Mouse (Mus musculus) hematopoietic stem cell, adult 5-6 weeks (primary cell): ENCODE results near the gene Meaf6. TPM values are rescaled to one million over a fixed set of nuclear protein-coding genes. Genes with fewer than 3 reads are reported as not detected.

ENCODE experiments used
- ATAC-seq, 2 experiments: fragments of 125-278 bp in 1 of 2; replicated peaks in 1 of 2; 2 replicates each; pipeline ENCODE4 v1.8.0; 2016 to 2017; ENCODE audit warnings: inconsistent platforms in 2 of 2, mild to moderate bottlenecking in 2 of 2, moderate number of reproducible peaks in 2 of 2, low read depth in 1 of 2, moderate TSS enrichment in 1 of 2; ENCODE audit not compliant: low FRiP score in 2 of 2, poor library complexity in 2 of 2, severe bottlenecking in 2 of 2, insufficient read depth in 1 of 2, low TSS enrichment in 1 of 2
- total RNA-seq: library from RNA; stranded (forward); fragments of 172-1452, 232-1000 nt; gene quantifications from 2 replicates; pipeline ENCODE4 v1.2.3, GENCODE M21; 2017

Gene Meaf6
- total RNA-seq, 1 experiment from 2014 or later, result 68.0 TPM

DNA sequence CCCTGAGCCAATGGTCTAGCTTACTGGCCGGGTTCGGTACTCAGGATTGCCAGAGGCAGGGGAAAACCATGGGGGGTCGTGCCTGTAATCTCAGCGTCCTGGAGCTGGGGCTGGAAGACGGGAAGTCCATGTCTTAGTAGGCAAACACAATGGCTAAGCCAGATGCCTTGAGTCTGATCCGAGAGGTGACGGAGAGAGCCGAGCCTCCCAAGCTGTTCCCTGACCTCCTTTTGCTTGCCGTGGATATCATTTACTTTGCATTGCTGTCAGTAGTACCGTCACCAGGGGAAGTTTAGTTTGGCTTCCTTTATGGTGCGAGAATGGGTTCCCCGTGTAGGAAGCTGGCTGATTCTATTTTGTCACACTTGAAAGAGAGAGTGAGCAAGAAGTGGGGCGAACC is 16.4 kb downstream of the Meaf6 start:
- ATAC-seq, result no peak

DNA sequence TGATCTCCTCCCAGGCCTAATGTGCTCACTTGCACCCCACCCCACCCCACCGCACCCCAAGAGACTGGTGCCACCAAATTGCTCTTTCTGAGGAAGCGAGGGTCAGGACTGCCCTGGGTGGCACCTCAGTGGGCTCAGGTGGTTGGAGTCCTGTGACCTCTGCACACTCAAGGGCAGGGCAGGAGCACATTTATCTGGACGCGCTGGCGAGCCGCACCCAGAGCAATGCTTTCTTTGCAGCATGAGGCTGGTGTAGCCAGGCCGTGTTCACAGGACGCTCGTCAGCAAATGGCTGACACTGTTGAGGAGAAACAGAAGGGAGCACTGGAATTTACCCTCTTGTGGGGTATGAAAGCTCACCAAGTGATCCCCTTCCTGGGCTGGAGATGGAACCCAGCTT is 20.4 kb downstream of the Meaf6 start:
- ATAC-seq, result no peak

DNA sequence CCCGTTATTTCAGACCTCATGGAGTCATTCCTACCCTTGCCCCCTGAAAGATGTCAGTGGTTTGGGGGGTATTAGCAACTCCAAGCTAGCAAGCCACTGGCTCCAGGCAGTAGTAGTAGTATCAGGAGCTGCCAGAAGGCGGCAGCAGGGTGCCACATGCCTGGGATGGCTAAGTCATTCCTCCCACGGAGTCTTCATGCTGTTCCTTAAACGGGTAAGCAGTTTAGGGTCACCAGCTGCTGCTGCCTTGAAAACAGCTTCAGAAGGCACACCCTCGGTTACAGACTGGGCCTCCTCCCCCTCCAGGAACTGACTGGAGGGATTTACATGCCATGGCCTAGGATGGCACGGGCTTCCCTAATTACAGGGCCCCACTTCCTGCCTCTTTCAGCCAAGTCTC is 29.7 kb downstream of the Meaf6 start:
- peak; percentile 40 to 49 for ATAC-seq

GRCm38 (mm10) chr4:125115081-125115480 is 30.1 kb downstream of the Meaf6 start:
- ATAC-seq, result no peak

DNA sequence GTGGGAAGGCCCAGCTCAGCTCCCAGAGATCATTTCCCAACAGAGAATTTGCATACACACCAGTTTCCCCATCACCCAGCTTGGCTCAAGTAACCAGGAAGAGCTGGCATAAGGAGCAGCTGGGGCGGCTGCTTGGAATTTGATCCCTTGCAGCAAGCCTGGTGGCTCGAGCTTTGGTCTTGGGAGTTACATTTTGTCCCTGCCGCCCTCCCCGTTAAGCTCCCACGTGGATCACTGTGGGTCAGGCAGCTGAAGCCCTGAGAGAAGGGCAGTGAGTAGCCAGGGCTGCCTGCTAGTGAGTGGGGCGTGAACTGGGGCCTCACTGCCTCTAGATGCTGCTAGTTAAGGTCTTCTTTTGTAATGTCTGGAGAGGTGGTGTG is 30.8 kb downstream of the Meaf6 start:
- ATAC-seq, result no peak

GRCm38 (mm10) chr4:125116090-125116861 is 31.3 kb downstream of the Meaf6 start:
- ATAC-seq, result peak; percentile 34 to 38

- ATAC-seq, result no peak
Measured at GRCm38 (mm10) chr4:125116929-125117328, 32.0 kb downstream of the Meaf6 start.

DNA sequence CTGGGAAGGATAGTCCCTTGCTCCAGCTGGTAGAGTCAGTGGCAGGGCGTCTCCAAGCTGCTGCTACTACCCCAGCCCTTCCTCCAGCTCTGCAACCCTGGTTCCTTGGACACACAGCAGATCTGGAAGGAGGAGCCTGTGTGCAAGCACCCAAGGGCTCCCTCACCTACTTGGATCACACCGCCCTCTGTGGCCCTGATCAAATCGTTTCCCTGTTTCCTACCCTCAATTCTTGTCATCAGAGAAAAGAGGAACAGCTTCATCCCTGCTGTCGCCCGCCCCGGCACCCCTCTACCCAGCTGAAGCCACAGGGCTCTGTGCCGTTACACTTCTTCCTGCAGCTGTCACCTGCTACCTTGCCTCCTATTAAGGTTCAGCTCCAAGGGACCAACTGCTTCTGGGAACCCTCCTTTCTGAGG is 33.0 kb downstream of the Meaf6 start:
- peak; percentile 67 to 69 for ATAC-seq

DNA sequence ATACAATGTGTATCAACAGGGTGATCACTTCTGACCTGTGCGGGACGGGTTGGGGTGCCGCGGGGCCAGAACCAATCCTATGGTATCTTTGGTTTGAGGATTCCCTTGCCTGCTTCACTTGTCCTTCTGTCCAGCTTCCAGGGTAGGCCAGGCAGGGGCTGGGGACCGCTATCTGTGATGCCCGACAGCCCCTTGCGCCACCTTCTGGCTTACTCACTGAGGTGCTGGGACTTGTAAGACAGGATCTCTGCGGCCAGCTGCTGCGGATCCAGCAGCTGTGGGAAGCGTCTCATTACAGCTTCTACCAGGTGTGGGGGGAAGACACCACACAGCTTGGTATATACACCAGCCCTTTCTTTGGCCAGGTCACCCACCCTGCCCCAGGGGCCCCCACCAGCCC is 34.1 kb downstream of the Meaf6 start:
- ATAC-seq, result no peak

DNA sequence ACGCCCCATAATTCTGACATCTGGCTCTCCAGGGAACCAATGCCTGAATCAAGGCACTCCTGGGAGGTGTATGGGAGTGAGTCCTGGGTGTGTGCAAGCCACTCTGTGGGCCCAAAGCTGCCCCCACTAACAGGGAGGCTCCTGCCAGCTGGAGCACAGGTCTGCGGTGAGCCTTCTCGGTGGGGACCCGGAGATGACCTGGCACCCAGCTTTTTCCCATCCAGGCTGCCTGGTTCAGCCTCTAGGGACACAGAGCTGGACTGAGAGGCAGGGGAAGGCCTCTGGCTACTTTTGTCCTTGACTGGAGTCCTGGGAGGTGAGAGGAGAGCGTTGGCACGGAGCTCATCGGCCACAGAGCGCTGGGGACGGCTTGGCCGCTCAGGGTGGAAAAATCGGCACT is 34.8 kb downstream of the Meaf6 start:
- no peak for ATAC-seq

DNA sequence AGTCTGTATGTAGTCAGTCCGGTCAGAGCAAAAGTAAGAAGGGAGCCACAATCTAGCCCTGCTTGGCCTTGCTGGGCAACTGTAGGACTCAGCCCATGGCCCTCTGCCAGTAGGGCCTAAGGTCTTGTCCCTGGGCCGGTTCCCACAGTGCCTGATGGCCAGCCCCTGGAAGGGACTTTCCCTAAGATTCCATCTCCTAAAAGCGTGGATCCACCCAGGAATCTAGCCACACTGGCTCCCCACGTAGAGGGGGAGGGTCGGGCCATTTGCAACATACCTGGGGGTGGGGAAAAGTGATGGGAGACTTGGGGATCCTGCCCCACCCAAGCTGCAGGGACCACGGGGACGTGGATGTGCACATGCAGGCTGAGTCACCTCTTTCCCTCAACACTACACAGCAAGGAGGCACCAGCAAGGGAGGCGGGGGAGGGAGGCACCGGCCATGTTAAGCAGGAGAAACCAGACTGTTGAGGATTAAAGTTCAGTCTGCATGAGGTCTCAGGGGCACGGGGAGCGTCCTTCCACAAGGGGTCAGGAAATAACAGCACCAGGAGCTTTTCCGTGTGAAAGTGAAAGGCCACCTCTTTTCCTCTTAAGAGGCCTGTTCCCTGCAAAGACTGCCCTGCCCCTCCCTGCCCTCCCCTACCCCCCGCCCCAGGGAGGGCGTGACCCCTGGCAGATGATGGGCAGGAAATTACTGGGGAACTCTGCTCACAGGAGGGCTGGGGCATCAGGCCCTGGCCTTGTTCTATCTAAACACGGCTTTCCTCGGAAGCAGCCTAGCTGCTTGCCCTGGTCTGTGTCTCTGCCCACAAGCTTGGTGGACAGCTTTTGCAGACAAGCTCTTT is 37.7 kb downstream of the Meaf6 start:
- no peak for ATAC-seq

GRCm38 (mm10) chr4:125123279-125123671 is 38.3 kb downstream of the Meaf6 start:
- ATAC-seq, result peak; percentile 6 to 11; a peak in 2 of 4 replicates

GRCm38 (mm10) chr4:125124424-125125209 is 39.7 kb downstream of the Meaf6 start:
- ATAC-seq, result peak; percentile 10 to 17; a peak in 3 of 4 replicates

- ATAC-seq, result no peak
Measured at GRCm38 (mm10) chr4:125125361-125125921, 40.5 kb downstream of the Meaf6 start.

DNA sequence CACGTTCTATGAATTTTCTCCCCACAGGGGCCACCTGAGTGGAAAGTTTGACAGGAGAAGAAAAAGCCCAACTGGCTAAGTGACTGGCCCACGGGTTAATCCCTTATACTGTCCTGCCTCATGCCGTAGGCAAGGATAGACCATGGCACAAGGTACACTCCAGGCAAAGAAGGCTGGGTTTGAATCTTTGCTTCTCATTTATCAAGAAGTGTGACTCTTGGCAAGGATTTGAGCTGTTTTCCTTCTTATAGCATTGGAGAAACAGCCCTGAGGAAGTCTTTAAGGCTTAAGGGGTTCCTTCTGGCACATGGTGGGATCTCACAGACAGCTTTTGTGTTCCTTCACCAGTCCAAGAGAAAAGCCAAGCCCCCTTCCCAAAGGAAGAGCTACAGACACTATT is 41.3 kb downstream of the Meaf6 start:
- no peak for ATAC-seq

- ATAC-seq, result no peak
Measured at GRCm38 (mm10) chr4:125126761-125127160, 41.8 kb downstream of the Meaf6 start.

DNA sequence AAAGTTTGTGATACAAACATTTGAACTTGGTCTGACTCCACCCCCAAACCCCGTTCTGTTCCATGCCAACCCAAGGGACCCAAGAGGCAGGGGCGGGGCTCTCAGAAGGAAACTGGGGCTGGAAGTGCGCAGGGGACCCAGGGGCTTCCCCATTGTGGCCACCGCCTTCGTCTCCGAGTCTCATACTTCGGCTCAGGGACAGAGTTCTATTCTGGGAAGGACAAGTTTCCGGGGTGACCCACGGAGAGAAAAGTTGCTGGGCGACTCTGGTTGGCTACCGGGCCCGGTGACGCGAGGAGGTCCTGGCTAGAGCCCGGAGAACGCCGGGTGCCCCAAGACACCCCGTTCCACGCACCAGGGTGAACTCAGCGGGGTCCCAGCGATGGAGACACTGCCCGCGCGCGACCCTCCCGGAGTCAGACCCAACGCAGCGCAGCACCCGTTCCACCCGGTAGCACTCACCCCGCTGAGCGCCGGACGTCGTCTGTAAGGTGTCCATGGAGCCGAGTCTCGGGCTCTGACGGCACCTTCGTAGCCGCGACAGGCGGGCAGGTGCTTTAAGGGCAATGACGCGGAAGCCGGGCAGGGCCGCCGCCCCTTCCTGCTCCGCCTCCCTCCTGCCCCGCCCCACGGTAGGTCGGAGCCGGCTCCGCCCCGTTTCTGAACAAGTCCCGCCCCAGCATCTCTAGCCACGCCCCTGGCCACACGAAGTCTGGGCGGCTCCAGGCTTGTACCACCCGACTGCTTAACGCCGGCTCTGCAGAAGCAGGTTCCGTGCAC is 42.6 kb downstream of the Meaf6 start, which contains the start of gene Zc3h12a:
Zc3h12a (minus strand) TSS at position 536 of the 780 bp plus-strand sequence.
- peak; percentile 61 to 68 for ATAC-seq
